Mouse (Mus musculus): ENCODE data around the gene Otop3. TPM values are rescaled to one million over a fixed set of nuclear protein-coding genes. Genes with fewer than 3 reads are reported as not detected.
A peak's percentile ranks its signal among the peaks of the same experiment; 100 is the strongest.

Otop3 gene
- total and polyA plus RNA-seq, 2 experiments from 2014 or later: 2.2 to 2.7 TPM

- TF ChIP-seq CTCF (IDR thresholded peaks at IDR 0.05; ENCODE audit: low read depth): no peak
- no peaks in the 10 kb centered on the region for H3K9me3 ChIP-seq (ENCODE audit: low read length)
- H3K36me3 ChIP-seq (ENCODE audit: insufficient read depth, low read length): no peaks in the 10 kb centered on the region
- H3K4me1 ChIP-seq (ENCODE audit: insufficient read depth, low read length): no peaks in the 10 kb centered on the region
- H3K4me3 ChIP-seq (ENCODE audit: low read length): no peak overlapping the region
- no peak for ATAC-seq
- H3K9ac ChIP-seq (replicated peaks; ENCODE audit: low read length): no peak overlapping the region
- no peak overlapping the region for H3K27ac ChIP-seq
- no peak overlapping the region for H3K4me2 ChIP-seq (ENCODE audit: low read depth, low read length)
- H3K27me3 ChIP-seq (ENCODE audit: insufficient read depth, low read length): no peaks in the 10 kb centered on the region
- WGBS: 67% methylated on average over 6 of the region's 6 CpGs
- no peak for DNase-seq (ENCODE audit: low spot score)
These were observed 43.6 kb upstream of the Otop3 start for GRCm38 (mm10) chr11:115290919-115291318.

DNA sequence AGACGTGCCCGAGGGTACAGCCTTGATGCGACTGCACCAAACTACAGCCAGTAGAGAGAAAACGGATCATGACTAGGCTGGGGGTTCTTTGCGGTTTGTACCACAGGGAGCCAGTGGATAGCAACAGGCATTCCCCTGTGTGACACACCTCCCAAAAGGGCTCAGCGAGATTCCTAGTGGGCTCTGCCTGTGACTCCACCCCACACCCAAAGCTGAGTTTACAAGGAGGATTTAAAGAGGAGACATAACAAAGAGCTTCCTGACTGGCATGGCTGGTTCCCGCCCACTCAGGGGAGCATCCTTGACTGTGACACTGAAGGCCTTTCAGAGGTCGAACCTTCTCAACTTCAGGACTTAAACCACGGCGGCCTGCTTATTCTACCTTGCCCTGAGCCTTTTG lies 43.0 kb upstream of the Otop3 start:
- TF ChIP-seq CTCF (IDR thresholded peaks at IDR 0.05; ENCODE audit: low read depth): no peak
- no peaks in the 10 kb centered on the region for H3K36me3 ChIP-seq (ENCODE audit: insufficient read depth, low read length)
- WGBS: 79% methylated on average over 10 of the region's 10 CpGs
- H3K4me2 ChIP-seq (ENCODE audit: low read depth, low read length): no peak overlapping the region
- H3K4me3 ChIP-seq (ENCODE audit: low read length): no peak overlapping the region
- no peak overlapping the region for H3K27ac ChIP-seq
- ATAC-seq (no peak), DNase-seq (ENCODE audit: low spot score) (no peak)
- no peaks in the 10 kb centered on the region for H3K9me3 ChIP-seq (ENCODE audit: low read length)
- H3K9ac ChIP-seq (replicated peaks; ENCODE audit: low read length): no peak overlapping the region
- H3K27me3 ChIP-seq (ENCODE audit: insufficient read depth, low read length): no peaks in the 10 kb centered on the region
- H3K4me1 ChIP-seq (ENCODE audit: insufficient read depth, low read length): no peaks in the 10 kb centered on the region

- H3K9me3 ChIP-seq (ENCODE audit: low read length): no peaks in the 10 kb centered on the region
- 73% methylated on average over 14 of the region's 14 CpGs for WGBS
- ATAC-seq: no peak
These were observed 41.7 kb upstream of the Otop3 start for GRCm38 (mm10) chr11:115292631-115293375.

DNA sequence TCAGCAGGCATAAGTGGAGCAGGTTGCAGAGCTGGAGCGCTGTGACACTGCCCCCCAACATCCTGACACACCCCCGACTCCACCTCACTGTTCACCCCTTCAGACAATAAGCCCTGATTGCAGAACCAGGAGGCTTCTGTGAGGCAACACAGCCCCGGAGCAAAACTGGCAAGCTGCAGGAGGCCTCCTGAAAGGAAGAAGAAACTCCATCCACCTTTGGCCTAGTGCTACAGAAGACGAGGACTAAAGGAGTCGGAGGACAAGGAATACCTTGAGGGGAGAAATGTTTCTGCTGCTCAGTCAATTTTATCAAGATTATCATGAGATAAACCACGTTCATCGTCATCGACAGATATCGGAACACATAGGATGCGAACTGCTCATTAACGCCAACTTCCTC lies 38.6 kb upstream of the Otop3 start:
- no peak overlapping the region for H3K27ac ChIP-seq
- no peak overlapping the region for H3K4me3 ChIP-seq (ENCODE audit: low read length)
- H3K36me3 ChIP-seq (ENCODE audit: insufficient read depth, low read length): no peaks in the 10 kb centered on the region
- no peak for TF ChIP-seq CTCF (IDR thresholded peaks at IDR 0.05; ENCODE audit: low read depth)
- H3K27me3 ChIP-seq (ENCODE audit: insufficient read depth, low read length): no peaks in the 10 kb centered on the region
- H3K4me1 ChIP-seq (ENCODE audit: insufficient read depth, low read length): no peaks in the 10 kb centered on the region
- H3K9me3 ChIP-seq (ENCODE audit: low read length): no peaks in the 10 kb centered on the region
- H3K9ac ChIP-seq (replicated peaks; ENCODE audit: low read length): no peak overlapping the region
- DNase-seq (ENCODE audit: low spot score): no peak
- WGBS: 90% methylated on average over 11 of the region's 11 CpGs
- H3K4me2 ChIP-seq (ENCODE audit: low read depth, low read length): no peak overlapping the region
- no peak for ATAC-seq

More at GRCm38 (mm10) chr11:115292631-115293375, 41.7 kb upstream of the Otop3 start:
- Histone ChIP-seq H3K27ac (no peak overlapping the region), H3K4me3 (ENCODE audit: low read length) (no peak overlapping the region), H3K27me3 (ENCODE audit: insufficient read depth, low read length) (no peaks in the 10 kb centered on the region), H3K36me3 (ENCODE audit: insufficient read depth, low read length) (no peaks in the 10 kb centered on the region), H3K9ac (replicated peaks; ENCODE audit: low read length) (no peak overlapping the region), H3K4me1 (ENCODE audit: insufficient read depth, low read length) (no peaks in the 10 kb centered on the region), H3K4me2 (ENCODE audit: low read depth, low read length) (no peak overlapping the region)
- TF ChIP-seq CTCF (IDR thresholded peaks at IDR 0.05; ENCODE audit: low read depth): no peak
- DNase-seq (ENCODE audit: low spot score): no peak

- ATAC-seq (peak; percentile 44; the same call in 1 of the 2 replicates), DNase-seq (ENCODE audit: low spot score) (no peak)
- H3K9ac ChIP-seq (replicated peaks; ENCODE audit: low read length): peak overlapping the region; percentile 59
- no peaks in the 10 kb centered on the region for H3K4me1 ChIP-seq (ENCODE audit: insufficient read depth, low read length)
- no peaks in the 10 kb centered on the region for H3K9me3 ChIP-seq (ENCODE audit: low read length)
- peak overlapping the region; percentile 84 for H3K4me2 ChIP-seq (ENCODE audit: low read depth, low read length)
- H3K27ac ChIP-seq: peak overlapping the region; percentile 59; the same call in 1 of the 2 replicates
- WGBS: 48% methylated on average over 21 of the region's 21 CpGs
- peak overlapping the region; percentile 50 for H3K4me3 ChIP-seq (ENCODE audit: low read length)
- H3K27me3 ChIP-seq (ENCODE audit: insufficient read depth, low read length): no peaks in the 10 kb centered on the region
- TF ChIP-seq CTCF (IDR thresholded peaks at IDR 0.05; ENCODE audit: low read depth): no peak
- H3K36me3 ChIP-seq (ENCODE audit: insufficient read depth, low read length): no peaks in the 10 kb centered on the region
These were observed 37.9 kb upstream of the Otop3 start for GRCm38 (mm10) chr11:115296471-115297210.

GRCm38 (mm10) chr11:115297214-115297826 lies 37.2 kb upstream of the Otop3 start, which contains the start of gene Fads6:
TSS of gene Fads6 (minus strand) at chr11:115297663.
- Histone ChIP-seq H3K27ac (peak within 1 kb of the TSS; percentile 59), H3K4me2 (ENCODE audit: low read depth, low read length) (peak within 1 kb of the TSS; percentile 84), H3K9me3 (ENCODE audit: low read length) (no peaks in the 10 kb centered on the region), H3K9ac (replicated peaks; ENCODE audit: low read length) (peak within 1 kb of the TSS; percentile 59), H3K4me1 (ENCODE audit: insufficient read depth, low read length) (no peaks in the 10 kb centered on the region), H3K27me3 (ENCODE audit: insufficient read depth, low read length) (no peaks in the 10 kb centered on the region), H3K36me3 (ENCODE audit: insufficient read depth, low read length) (no peaks in the 10 kb centered on the region), H3K4me3 (ENCODE audit: low read length) (peak within 1 kb of the TSS; percentile 50)
- WGBS: 1% methylated on average over 41 of the region's 44 CpGs
- DNase-seq (ENCODE audit: low spot score) (peak; percentile 78), ATAC-seq (peak; percentile 86)
- TF ChIP-seq CTCF (IDR thresholded peaks at IDR 0.05; ENCODE audit: low read depth): peak; percentile 75

All from hindbrain, postnatal 0 days (tissue).